Mouse (Mus musculus) c-Kit-positive CD71-positive TER-119-negative erythroid progenitor cells, embryonic 14.5 days (primary cell): Measurements from ENCODE around the gene Taf8.
"Not testable (repeated sequence)": the region's sequence is repeated elsewhere in the genome, so short reads cannot be mapped to it uniquely, and the experiment has no call there.

ENCODE experiments used
- DNase-seq: peaks from one replicate; pipeline ENCODE4 v3.0.0-alpha.2; 2013; ENCODE audit warnings: low read depth

Taf8 gene

DNA sequence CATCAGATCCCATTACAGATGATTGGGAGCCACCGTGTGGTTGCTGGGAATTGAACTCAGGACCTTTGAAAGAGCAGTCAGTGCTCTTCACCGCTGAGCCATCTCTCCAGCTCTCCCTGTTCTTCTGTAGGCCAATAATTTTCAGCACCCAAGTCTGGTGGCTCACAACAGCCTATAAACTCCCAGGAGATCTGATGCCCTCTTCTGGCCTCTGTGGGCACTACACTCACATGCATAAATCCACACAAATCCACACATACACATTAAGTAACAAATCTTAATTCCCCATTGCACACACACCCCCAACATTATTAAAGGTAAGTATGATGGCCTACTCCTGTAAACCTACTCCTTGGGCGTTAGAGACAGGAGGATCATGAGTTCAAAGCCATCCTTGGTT, 14.1 kb upstream of the Taf8 start:
- DNase-seq: no peak

DNA sequence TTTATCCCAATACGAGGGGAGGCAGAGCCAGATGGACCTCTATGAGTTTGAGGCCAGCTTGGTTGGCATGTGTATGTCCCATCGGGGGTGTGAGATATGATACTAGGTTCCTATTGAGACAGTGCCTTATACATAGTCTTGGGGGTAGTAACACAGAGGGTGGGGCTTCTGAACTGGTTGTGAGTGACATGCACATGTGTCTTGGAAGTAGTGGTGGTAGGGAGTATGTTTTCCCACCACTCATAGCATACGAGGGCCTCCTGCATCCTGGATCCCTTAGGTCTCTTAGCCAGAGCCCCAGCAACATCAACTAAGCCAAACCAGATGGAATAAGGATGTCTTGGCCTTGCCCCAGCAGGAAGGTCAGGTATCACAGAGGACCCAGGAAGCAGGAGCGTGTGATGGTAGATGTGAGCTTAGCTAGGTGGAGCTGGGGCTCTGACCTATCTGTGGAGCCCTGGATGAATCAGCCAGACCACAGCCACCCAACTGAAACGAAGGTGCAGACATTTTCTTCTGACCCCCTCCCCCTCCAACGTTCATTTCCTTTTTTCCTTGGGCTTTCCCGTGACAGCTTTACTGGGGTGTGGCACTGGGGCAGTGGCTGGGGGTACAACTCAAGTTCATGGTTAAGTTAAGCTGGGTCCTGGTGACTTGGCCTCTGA, 13.2 kb upstream of the Taf8 start:
- DNase-seq: no peak

DNA sequence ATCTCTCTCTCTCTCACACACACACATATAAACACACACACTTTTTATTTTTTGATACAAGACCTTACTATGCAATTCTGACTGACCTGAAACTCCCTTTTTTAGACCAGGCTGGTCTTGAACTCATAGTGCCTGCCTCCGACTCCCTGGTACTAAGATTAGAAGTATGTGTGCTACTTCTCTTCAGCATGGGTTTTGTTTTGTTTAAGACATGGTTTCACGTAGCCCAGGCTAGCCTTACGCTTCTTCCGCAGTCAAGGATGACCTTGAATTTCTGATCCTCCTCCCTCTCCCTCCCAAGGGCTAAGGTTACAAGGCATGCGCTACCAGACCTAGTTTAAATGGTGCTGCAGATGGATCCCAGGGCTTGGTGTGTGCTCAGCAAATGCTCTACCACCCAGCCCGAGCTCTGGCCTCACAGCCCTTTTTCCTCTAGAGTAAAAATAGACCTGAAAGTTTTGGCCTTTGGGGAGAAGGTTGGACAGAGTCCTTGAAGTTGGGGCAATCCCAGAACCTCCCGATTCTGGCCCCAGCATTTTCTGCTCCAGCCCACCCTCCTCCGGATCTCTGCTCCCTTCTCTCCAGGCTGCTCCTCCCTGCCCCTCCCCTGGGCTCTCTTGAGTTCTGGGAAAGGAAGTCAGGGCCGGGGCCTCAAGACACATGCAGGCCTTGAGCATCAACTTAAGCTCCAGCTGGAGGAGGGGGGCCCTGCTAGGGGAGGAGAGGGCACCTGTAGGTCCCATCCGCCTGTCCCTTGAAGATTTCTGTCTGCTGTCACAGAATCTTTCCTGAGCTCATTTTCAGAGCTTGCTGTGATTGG, 11.1 kb upstream of the Taf8 start:
- no peak for DNase-seq

DNA sequence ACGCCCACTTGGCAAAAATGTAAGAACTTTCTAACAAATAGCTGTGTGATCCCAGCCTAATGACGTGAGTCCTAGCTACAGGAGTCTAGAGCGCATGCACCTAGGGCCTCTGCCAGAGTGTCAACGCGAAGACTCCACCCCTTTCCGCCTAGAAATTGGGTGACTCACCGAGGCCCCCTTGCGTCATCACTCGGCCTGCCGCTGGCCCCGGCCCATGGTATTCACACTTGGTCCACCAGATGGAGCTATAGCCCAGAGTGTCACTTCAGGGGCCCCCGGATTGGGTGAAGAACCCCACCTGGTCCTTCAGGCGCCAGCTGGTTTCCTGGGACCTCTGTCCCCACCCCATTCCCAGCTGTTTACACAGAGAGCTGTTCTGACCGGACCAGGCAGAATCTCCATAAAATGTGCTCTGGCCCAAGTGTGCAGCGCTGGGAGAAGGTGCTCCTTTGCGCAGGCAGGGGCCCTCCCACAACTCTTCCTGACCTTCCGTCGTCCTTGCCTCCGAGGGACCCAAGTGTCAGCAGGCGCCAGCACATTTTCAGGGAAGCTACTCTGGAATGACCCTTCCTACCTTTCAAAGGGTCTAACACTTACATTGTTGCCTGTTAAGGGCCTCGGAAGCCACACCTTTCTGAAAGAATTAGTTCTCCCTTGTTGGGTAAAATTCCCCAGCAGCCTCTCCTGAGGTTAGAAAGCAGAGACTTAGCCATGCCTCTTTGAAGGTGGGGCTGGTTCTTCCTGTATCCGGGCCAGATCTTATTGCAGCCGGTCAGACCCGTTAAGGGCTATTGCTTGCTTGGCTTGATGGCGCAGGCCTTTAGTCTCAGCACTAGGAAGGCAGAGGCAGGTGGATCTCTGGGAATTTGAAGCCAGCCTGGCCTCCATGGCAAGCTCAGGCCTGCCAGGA, 9.3 kb upstream of the Taf8 start:
- DNase-seq: peak; percentile 97

DNA sequence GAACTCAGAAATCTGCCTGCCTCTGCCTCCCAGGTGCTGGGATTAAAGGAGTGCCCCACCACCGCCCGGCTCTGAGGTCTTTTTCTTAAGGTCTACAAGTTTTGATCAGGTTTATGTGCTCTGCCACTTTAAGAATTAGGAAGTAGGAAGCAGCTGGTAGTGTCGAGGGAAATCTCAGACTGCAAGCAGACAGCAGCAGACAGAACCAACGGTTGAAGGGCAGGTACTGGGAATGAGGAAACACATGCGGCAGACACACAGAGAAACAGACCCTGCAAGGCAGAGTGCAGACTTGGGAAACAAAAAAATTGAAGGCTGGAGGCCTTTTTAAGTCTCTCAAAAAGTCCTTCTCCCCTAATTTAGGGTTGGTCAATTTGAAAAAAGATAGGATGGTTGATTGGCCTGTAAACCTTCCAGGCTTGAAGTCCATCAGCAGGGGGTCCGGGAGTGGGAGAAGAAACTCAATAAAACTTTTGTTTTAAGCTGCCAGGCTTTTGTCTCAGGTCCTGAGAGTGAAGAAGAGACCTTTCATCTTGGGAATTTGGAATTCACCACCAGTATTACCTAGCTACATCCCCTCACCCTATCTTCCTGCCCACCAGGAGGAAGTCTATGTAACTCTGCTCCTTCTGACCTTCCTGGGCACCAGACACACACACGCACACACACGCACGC, 7.1 kb upstream of the Taf8 start:
- no peak for DNase-seq

DNA sequence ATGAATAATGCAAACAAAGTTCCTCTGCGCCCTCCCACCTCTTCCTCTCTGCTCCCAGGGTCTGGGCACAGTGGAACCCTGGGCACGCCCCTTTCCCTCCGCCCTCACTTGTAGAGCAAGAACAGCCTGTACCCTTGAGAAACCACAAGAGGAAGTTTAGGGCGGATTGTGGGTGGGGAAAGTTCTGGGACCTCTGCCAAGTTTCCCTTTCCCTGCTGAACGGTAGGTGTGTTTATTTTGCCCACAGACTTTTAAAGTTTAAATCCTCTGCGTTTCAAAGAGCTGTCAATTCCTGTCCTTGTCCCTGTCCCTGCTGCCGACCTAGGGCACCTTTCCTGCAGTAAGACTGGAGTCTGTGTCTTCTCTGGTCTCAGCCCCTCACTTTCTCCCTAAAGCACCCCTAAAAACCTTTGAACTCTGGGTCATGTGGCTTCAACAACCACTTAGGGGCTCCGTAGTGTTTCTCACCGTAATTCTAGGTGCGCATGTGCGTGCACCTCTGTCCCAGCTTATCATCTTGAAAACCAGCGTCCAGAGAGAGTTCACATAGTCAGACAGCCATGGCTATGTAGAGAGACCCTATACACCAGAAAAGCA, 6.0 kb upstream of the Taf8 start:
- peak; percentile 98 for DNase-seq

DNA sequence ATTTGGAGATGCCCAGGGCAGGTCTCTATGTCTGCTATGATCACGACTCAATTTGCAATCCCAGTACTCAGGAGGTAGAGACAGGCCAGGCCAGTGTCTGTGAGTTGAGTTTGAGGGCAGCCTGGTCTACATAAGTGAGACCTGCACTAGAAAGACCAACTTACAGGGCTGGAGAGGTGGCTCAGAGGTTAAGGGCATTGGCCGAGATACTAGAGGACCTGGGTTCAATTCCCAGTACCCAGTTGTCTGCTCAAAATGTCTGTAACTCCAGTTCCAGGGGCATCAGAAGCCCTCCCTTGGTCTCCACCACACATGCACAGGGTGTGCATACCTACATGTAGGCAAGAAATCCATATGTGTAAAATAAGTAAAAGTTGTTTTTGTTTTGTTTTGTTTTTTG, 5.4 kb upstream of the Taf8 start:
- no peak for DNase-seq

DNA sequence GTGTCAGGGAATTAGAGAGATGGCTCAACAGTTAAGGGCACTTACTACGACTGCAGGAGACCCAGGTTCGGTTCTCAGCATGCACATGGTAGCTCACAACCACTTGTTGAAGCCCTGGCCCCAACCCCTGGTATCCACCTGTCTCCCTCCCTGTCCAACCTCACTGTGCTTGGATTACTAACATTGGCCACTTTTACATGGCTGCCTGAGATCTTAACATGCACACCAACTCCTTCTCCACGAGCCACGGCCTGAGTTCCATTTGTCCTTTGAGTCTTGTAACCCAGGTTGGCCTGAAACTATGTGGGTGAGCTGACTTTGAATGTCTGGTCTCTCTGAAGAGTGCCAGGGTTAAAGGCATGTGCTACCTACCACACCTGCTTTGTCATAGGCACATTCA, 4.6 kb upstream of the Taf8 start:
- DNase-seq: no peak

DNA sequence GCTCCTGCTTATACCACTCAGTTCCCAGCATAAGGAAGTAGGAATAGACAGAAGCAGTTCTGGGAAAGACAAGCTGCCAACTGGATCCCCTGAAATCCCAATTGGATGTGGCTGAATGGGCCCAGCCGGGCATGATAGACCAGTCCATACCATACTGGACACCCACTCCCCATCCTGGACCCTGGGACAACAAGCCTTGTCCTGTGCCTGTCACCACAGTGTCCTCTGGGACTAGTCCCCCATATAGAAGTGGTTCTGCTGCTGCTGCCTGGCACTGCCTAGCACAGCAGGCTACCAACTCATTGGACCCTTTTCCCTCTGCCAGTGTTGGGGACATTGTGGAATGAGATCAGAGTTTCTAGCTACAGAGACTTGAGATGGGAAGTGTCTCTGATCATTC, 4.0 kb upstream of the Taf8 start:
- no peak for DNase-seq

DNA sequence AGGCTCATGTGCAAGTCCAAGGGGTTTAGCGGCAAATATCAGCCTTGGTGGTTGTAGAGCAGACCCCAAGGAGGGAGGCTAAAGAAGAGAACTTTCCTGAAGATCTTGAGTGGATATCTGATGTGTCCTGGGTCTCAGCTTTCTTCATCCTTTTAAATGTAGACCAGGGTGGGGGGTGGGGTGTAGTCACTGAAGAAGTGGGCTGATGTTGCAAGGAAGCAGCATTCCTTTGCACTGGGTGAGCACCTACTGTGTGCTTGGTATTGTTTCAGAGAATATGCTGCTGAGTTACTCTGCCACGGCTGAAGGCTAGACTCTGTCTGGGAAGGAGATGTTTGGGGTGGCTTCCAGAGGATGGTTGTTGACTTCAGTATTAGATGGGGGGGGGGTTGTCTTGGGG, 3.5 kb upstream of the Taf8 start:
- DNase-seq: no peak

DNA sequence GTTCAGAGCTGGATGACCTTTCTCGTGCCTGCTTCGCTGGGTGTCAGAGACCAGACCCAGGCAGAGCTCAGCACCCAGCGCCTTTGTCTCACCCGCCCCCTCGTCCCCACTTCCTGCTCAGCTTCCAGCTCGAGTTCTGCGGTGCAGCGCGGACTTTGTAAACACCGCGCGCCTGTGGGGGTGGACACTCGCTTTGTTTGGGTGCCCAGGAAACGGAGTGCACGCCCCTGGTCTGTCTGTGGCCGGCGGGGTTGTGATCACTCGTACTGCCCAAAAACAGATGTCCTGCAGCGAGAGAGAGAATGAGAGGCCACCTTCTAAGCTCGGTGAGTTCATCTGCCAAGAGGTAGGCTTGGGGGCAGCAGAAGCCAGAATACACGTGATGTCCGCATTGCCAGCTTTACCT, 2.9 kb upstream of the Taf8 start, which contains the start of gene Ccnd3:
Gene Ccnd3 (plus strand): TSS at position 111 of the 406 bp plus-strand sequence.
- DNase-seq: no peak

DNA sequence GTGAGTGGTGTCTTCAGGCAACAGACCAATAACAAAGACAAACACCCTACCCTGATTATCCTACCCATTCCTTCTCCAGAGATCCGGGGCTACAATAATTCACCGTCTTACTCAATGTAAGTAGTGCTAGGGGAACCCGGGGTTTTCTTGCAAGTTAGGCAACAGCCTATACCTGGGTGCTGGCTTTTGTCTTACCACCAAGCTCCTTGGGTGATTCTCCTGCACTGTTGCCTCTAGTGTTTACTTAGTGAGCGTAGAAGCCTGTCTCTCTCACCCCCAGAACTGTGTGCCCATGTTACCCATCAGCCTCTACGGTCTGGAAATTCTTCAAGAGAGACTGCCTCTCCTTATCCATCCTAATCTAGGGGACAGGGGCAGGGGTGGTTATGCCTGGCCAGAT, 2.1 kb upstream of the Taf8 start:
- no peak for DNase-seq

DNA sequence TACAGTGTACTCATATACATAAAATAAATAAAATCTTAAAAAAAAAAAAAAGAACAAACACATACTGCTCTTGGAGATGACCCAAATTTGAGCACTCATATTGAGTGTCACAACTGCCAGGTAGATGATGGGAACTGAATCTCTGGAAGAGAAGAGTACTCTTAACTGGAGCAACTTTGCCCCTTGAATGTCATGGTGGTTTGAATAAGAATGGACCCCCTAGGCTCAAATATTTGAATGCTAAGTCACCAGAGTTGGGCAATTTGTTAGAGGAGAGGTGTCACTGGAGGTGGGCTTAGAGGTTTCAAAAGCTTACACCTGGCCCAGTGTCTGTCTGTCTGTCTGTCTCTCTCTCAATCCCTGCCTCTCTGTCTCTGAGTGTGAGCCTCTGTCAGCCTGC, 1.6 kb upstream of the Taf8 start:
- DNase-seq: no peak

DNA sequence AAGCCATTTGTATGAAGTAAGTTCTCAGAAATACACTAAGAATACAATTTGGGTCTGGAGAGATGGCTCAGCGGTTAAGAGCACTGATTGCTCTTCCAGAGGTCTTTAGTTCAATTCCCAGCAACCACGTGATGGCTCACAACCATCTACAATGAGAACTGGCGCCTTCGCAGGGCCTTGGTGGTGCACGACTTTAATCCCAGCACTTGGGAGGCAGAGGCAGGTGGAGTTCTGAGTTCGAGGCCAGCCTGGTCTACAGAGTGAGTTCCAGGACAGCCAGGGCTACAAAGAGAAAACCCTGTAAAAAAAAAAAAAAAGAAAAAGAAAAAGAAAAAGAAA, 584 bp upstream of the Taf8 start:
- DNase-seq: not testable (repeated sequence)

DNA sequence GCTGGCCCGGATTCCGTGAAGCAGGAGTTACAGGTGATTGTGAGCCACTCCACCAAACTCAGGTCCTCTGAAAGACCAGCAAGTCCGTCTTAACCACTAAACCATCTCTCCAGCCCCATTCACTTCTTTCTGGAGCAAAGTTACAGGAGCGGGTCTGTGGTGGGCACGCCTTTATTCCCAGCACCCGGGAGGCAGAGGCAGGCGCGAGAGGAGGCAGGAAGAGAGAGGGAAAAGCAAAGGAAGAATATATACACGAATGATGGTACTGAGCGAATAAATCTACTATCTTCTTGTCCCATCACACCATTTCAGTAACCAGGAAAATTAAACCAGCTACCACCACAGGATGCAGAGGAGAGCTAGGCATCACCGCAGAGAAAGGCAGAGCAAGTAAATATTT, 561 bp downstream of the Taf8 start:
- no peak for DNase-seq

DNA sequence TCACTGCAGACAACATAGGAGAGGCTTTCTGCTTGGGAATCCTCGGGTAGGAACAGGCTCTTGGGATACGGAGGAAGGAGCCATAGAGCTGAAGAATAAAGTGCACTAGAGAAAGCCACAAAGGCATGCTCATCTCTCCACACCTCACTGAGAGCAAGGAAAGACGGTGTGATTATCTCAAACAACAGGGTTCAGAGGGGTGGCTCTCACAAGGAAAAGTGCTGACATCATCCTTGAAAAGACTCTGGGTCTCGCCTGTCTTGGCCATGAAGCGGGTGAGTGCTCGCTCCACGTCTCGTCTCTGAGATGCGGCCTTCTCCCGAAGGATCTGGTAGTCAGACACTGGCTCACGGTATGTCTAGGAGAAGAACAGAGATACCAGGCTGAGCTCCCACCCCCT, 8.0 kb downstream of the Taf8 start:
- DNase-seq: no peak

DNA sequence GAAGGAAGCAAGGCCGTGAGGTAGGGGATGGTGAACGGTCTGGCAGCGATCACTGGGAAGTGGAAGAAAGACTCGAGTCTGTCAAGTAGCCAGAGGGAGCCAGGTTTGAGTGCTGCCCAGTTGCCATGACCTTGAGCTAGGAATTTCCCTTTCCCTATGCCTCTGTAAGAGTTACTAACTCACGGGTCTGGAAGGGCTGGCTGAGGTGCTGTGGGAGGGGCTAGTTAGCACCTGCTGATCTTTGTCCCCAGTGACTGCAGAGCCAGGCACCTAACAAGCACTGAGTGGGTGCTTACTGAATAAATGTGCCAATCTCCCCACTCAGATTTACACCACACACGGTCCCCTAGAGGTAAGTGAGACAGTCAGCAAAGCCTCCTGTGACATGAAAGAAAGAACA, 8.4 kb downstream of the Taf8 start:
- DNase-seq: no peak

DNA sequence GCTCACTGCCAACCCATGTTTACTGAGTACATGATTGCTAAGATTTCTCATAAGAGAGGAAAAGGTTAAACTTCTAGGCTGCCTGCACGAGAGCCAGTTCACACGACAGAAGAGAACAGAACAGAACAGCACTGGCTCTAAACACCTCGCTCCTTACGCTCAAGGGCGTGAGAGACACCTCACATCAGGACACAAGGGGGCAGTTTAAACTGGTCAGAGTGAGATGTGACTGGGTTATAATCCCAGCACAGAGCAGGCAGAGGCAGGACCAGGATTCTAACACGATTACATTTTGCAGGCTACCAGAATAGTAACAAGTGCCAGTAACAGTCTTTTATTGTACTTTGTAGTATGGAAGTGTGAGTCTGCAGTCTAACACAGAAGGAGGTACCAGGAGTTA, 9.4 kb downstream of the Taf8 start:
- no peak for DNase-seq

DNA sequence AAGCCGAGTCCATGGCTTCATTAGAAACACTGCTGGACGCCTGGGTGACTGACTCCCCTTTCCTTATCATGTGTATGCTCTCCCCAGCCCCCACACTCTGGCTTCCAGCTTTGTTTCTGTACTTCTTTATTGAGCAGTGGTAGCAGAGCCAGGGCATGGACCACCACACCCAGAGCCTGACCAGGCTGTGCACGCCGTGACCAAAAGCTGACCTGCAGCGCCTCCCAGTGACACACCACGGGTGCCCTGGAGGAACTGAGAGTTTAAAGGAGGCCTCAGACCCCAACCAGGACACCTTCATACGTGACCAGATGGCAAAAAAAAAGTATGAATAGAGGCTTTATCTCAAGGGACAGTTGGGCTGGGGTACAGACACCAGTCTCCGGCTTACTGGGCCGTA, 11.3 kb downstream of the Taf8 start:
- DNase-seq: no peak

DNA sequence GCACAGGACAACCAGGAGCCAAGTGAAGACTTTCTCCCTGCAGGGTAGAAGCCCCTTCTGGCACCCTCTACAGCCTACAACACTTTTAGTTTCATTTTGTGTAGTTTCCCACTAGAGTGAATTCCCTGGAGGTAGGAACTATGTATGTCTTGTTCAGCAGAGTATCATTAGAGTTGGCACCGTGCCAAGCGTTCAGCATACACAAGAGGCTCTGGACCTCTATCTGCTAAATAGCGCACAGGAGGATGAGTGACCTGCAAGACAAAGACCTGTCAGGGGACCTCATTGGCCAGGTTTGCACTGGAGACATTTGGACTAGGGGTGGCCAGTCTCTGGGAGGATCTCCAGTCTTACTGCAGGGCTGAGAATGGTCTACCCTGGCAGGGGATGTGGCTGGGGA, 16.3 kb downstream of the Taf8 start:
- no peak for DNase-seq

DNA sequence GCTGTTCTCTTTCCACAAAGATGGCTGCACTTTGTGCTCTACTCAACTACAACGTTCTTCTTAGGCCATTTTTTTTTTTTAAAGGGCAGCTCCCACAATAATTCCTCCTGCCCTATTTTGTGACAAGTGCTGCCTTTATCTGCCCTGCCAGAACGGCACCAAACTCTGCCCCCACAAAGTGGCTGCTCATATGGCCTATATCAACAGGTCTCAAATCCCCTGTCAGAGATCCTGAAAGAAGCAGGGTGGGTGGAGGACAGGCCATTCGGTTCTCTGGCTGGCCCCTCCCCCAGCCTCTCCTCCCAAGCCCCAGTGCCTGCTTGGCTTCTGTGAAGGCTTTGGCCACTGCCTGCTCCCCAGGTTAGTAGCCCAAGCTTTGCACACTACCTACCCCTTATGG, 17.1 kb downstream of the Taf8 start:
- no peak for DNase-seq
